Mouse (Mus musculus) megakaryocyte, embryonic 14.5 days (primary cell): ENCODE data around the gene Fut9.

ENCODE experiments used
- FLI1 ChIP-seq: IDR thresholded peaks from 2 replicates; pipeline ENCODE4 v1.6.1; 2012; ENCODE audit warnings: low read length, inconsistent platforms, mixed read lengths
- GATA1 ChIP-seq: IDR thresholded peaks from 3 replicates; pipeline ENCODE4 v1.6.1; 2012; ENCODE audit warnings: mixed read lengths, low read length, inconsistent platforms, borderline replicate concordance

DNA sequence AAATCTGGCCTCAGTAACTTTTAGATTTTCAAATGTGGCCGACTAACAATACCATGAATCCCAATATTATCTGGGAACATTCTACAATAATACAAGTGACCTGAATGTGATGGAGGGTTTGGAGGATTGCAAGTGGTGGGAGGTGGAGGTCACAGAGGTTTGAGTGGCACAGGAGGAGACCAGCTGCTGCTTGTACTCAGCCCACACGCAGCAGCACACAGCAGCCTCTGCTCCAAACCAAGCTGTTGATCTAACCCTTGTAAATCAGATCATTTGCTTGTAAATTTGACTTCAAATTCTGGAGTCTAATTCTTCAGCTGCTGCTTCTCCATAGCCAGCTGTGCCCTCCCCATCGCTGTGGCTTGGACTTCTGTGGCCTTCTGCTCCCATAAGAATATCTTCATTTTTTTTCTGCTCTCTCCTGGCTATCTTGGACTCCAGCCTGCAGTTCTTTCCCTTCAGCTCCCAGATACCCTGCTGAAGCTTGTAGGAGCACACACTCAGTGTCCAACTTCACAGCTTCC, 138.8 kb downstream of the Fut9 start:
- TF ChIP-seq FLI1 (no peak), GATA1 (no peak)
